Mouse (Mus musculus): ENCODE results near the gene Ctsj. TPM values are rescaled to one million over a fixed set of nuclear protein-coding genes. Genes with fewer than 3 reads are reported as not detected.

Gene Ctsj
- polyA plus RNA-seq, 1 experiment from 2014 or later, result not detected

Other genes with a start within 250 kb of the Ctsj start
- gene BC051665, start 219.6 kb downstream of the Ctsj start, polyA plus RNA-seq (2015; fragmentation: Nextera tagmentation; extraction: Ambion mirVana), result not detected in 2 replicates
- gene Ctsll3, start 203.1 kb downstream of the Ctsj start, polyA plus RNA-seq (2015; fragmentation: Nextera tagmentation; extraction: Ambion mirVana), result not detected in 2 replicates
- gene 4930486L24Rik, start 141.5 kb downstream of the Ctsj start, polyA plus RNA-seq (2015; fragmentation: Nextera tagmentation; extraction: Ambion mirVana), result not detected in 2 replicates
- gene Gm49392, start 109.1 kb downstream of the Ctsj start, polyA plus RNA-seq (2015; fragmentation: Nextera tagmentation; extraction: Ambion mirVana), result not detected in 2 replicates
- gene Ctla2b, start 108.5 kb downstream of the Ctsj start, polyA plus RNA-seq (2015; fragmentation: Nextera tagmentation; extraction: Ambion mirVana), result 0.30 and 2.4 TPM in 2 replicates
- gene Tpbpb, start 101.1 kb downstream of the Ctsj start, polyA plus RNA-seq (2015; fragmentation: Nextera tagmentation; extraction: Ambion mirVana), result not detected in 2 replicates
- not detected in 2 replicates for gene Gm49393, start 70.4 kb downstream of the Ctsj start, polyA plus RNA-seq (2015; fragmentation: Nextera tagmentation; extraction: Ambion mirVana)
- 0.36 and 1.2 TPM in 2 replicates for gene Gm49391, start 69.4 kb downstream of the Ctsj start, polyA plus RNA-seq (2015; fragmentation: Nextera tagmentation; extraction: Ambion mirVana)
- 13.6 and 15.7 TPM in 2 replicates for gene Ctla2a, start 69.3 kb downstream of the Ctsj start, polyA plus RNA-seq (2015; fragmentation: Nextera tagmentation; extraction: Ambion mirVana)
- gene Tpbpa, start 64.0 kb downstream of the Ctsj start, polyA plus RNA-seq (2015; fragmentation: Nextera tagmentation; extraction: Ambion mirVana), result not detected in 2 replicates
- not detected in 2 replicates for gene Ctsq, start 34.7 kb upstream of the Ctsj start, polyA plus RNA-seq (2015; fragmentation: Nextera tagmentation; extraction: Ambion mirVana)
- not detected in 2 replicates for gene Ctsr, start 158.3 kb upstream of the Ctsj start, polyA plus RNA-seq (2015; fragmentation: Nextera tagmentation; extraction: Ambion mirVana)
- not detected in 2 replicates for gene Cts6, start 197.5 kb upstream of the Ctsj start, polyA plus RNA-seq (2015; fragmentation: Nextera tagmentation; extraction: Ambion mirVana)
- not detected in 2 replicates for gene Cts8, start 249.4 kb upstream of the Ctsj start, polyA plus RNA-seq (2015; fragmentation: Nextera tagmentation; extraction: Ambion mirVana)